Mouse (Mus musculus) right cerebral cortex, postnatal 14 days (tissue): ENCODE measurements around the gene Adtrp.

Source experiments
- DNase-seq: peaks from one replicate; pipeline ENCODE4 v3.0.0; 2022

Adtrp gene

GRCm38 (mm10) chr13:41827581-41827980, 19.9 kb downstream of the Adtrp start:
- DNase-seq: no peak

- no peak for DNase-seq
These were observed 22.0 kb downstream of the Adtrp start for GRCm38 (mm10) chr13:41825379-41825966.

GRCm38 (mm10) chr13:41823077-41823476, 24.4 kb downstream of the Adtrp start:
- DNase-seq: no peak

- no peak for DNase-seq
These were observed 24.9 kb downstream of the Adtrp start for GRCm38 (mm10) chr13:41822617-41823016.

GRCm38 (mm10) chr13:41822091-41822490, 25.4 kb downstream of the Adtrp start:
- DNase-seq: no peak

- no peak for DNase-seq
These were observed 26.5 kb downstream of the Adtrp start for GRCm38 (mm10) chr13:41820947-41821346.

- DNase-seq: no peak
These were observed 27.6 kb downstream of the Adtrp start for GRCm38 (mm10) chr13:41819918-41820317.

GRCm38 (mm10) chr13:41819484-41819883, 28.0 kb downstream of the Adtrp start:
- no peak for DNase-seq

GRCm38 (mm10) chr13:41817583-41817982, 29.9 kb downstream of the Adtrp start:
- DNase-seq: no peak

- no peak for DNase-seq
These were observed 30.8 kb downstream of the Adtrp start for GRCm38 (mm10) chr13:41816643-41817042.

GRCm38 (mm10) chr13:41810776-41811175, 36.7 kb downstream of the Adtrp start:
- DNase-seq: no peak

- no peak for DNase-seq
These were observed 39.7 kb downstream of the Adtrp start for GRCm38 (mm10) chr13:41807815-41808214.

GRCm38 (mm10) chr13:41807300-41807699, 40.2 kb downstream of the Adtrp start:
- no peak for DNase-seq

- DNase-seq: no peak
These were observed 42.2 kb downstream of the Adtrp start for GRCm38 (mm10) chr13:41805138-41805820.

GRCm38 (mm10) chr13:41803656-41804265, 43.7 kb downstream of the Adtrp start:
- DNase-seq: no peak

- DNase-seq: peak; percentile 78
These were observed 46.3 kb downstream of the Adtrp start for GRCm38 (mm10) chr13:41801177-41801636.

- DNase-seq: no peak
These were observed 54.6 kb downstream of the Adtrp start for GRCm38 (mm10) chr13:41792849-41793248.

- no peak for DNase-seq
These were observed 59.5 kb downstream of the Adtrp start for GRCm38 (mm10) chr13:41787863-41788536.

GRCm38 (mm10) chr13:41786640-41787039, 60.8 kb downstream of the Adtrp start:
- no peak for DNase-seq

GRCm38 (mm10) chr13:41784889-41785701, 62.4 kb downstream of the Adtrp start:
- no peak for DNase-seq

- no peak for DNase-seq
These were observed 67.2 kb downstream of the Adtrp start for GRCm38 (mm10) chr13:41780296-41780695.

GRCm38 (mm10) chr13:41779603-41780180, 67.8 kb downstream of the Adtrp start:
- DNase-seq: no peak
